Mouse (Mus musculus) MEL (cell line): ENCODE measurements around the gene Kansl2. TPM values are rescaled to one million over a fixed set of nuclear protein-coding genes. Genes with fewer than 3 reads are reported as not detected.

Experiments used
- DNase-seq: peaks from one replicate; pipeline ENCODE4 v3.0.0; 2011; ENCODE audit warnings: low read depth, low spot score
- H3K27ac ChIP-seq: 2 replicates; pipeline ENCODE4 v1.5.1; 2012; ENCODE audit warnings: low read depth, mild to moderate bottlenecking, control low read depth, low read length, moderate library complexity; ENCODE audit not compliant: control insufficient read depth
- H3K27me3 ChIP-seq, 2 experiments: fragments of 150-350 bp in 1 of 2; sonication (generic) in 1 of 2; 2 replicates each; pipeline ENCODE4 v1.6.1; 2012; ENCODE audit warnings: low read length in 2 of 2, mild to moderate bottlenecking in 2 of 2, improper control_type of control experiment in 1 of 2, moderate library complexity in 1 of 2; ENCODE audit not compliant: insufficient read depth in 2 of 2, control insufficient read depth in 1 of 2
- H3K36me3 ChIP-seq, 2 experiments: 2 replicates each; pipeline ENCODE4 v1.6.1; 2012 to 2014; ENCODE audit warnings: low read length in 2 of 2, improper control_type of control experiment in 1 of 2, inconsistent platforms in 1 of 2, mild to moderate bottlenecking in 1 of 2; ENCODE audit not compliant: insufficient read depth in 2 of 2, control insufficient read depth in 1 of 2
- H3K4me1 ChIP-seq, 2 experiments: fragments of 150-350 bp in 1 of 2; sonication (generic) in 1 of 2; 2 replicates each; pipeline ENCODE4 v1.6.1; 2012; ENCODE audit warnings: low read length in 2 of 2, improper control_type of control experiment in 1 of 2, mild to moderate bottlenecking in 1 of 2; ENCODE audit not compliant: insufficient read depth in 2 of 2, control insufficient read depth in 1 of 2
- H3K4me3 ChIP-seq, 2 experiments: fragments of 150-350 bp in 1 of 2; sonication (generic) in 1 of 2; 2 replicates each; pipeline ENCODE4 v1.5.1; 2012; ENCODE audit warnings: low read depth in 2 of 2, low read length in 2 of 2, mild to moderate bottlenecking in 2 of 2, moderate library complexity in 2 of 2, control low read depth in 1 of 2, improper control_type of control experiment in 1 of 2; ENCODE audit not compliant: control insufficient read depth in 1 of 2, insufficient read depth in 1 of 2
- H3K79me2 ChIP-seq: 2 replicates; pipeline ENCODE4 v1.6.1; 2012; ENCODE audit warnings: mild to moderate bottlenecking, low read length, moderate library complexity; ENCODE audit not compliant: control insufficient read depth, poor library complexity, insufficient read depth
- H3K9ac ChIP-seq: 2 replicates; pipeline ENCODE4 v1.6.1; 2012; ENCODE audit warnings: low read depth, mild to moderate bottlenecking, control low read depth, low read length, moderate library complexity; ENCODE audit not compliant: control insufficient read depth, poor library complexity, severe bottlenecking
- H3K9me3 ChIP-seq: fragments of 150-350 bp; sonication (generic); replicated peaks from 2 replicates; pipeline ENCODE4 v1.6.1; 2012; ENCODE audit warnings: mild to moderate bottlenecking, low read length, improper control_type of control experiment, moderate library complexity; ENCODE audit not compliant: insufficient read depth
- CHD1 ChIP-seq: IDR thresholded peaks from 2 replicates; pipeline ENCODE4 v1.6.1; 2012; ENCODE audit warnings: low read depth, mild to moderate bottlenecking, inconsistent platforms, low read length, improper control_type of control experiment
- CTCF ChIP-seq, 3 experiments: IDR thresholded peaks in 2 of 3; conservative IDR thresholded peaks in 1 of 3; 2 replicates each; pipeline ENCODE4 v1.5.1; 2011 to 2012; ENCODE audit warnings: low read length in 3 of 3, low read depth in 2 of 3, mild to moderate bottlenecking in 2 of 3, improper control_type of control experiment in 1 of 3, inconsistent platforms in 1 of 3, mixed read lengths in 1 of 3, moderate library complexity in 1 of 3; ENCODE audit not compliant: control insufficient read depth in 1 of 3, insufficient read depth in 1 of 3, poor library complexity in 1 of 3, severe bottlenecking in 1 of 3
- E2F4 ChIP-seq: IDR thresholded peaks from 2 replicates; pipeline ENCODE4 v1.6.1; 2011; ENCODE audit warnings: low read depth, low read length, improper control_type of control experiment, borderline replicate concordance
- ELF1 ChIP-seq: IDR thresholded peaks from 2 replicates; pipeline ENCODE4 v1.6.1; 2014; ENCODE audit warnings: low read depth, mild to moderate bottlenecking, inconsistent platforms, low read length, improper control_type of control experiment, moderate library complexity
- EP300 ChIP-seq, 2 experiments: IDR thresholded peaks; 2 replicates each; pipeline ENCODE4 v1.6.1; 2011; ENCODE audit warnings: improper control_type of control experiment in 2 of 2, low read length in 2 of 2, low read depth in 1 of 2, mild to moderate bottlenecking in 1 of 2
- GABPA ChIP-seq: IDR thresholded peaks from 2 replicates; pipeline ENCODE4 v1.6.1; 2012; ENCODE audit warnings: low read depth, mild to moderate bottlenecking, inconsistent platforms, low read length, improper control_type of control experiment, moderate library complexity
- KAT2A ChIP-seq: conservative IDR thresholded peaks from 2 replicates; pipeline ENCODE4 v1.6.1; 2012; ENCODE audit warnings: low read depth, low read length, improper control_type of control experiment, inconsistent platforms
- MAX ChIP-seq: IDR thresholded peaks from 2 replicates; pipeline ENCODE4 v1.6.1; 2011; ENCODE audit warnings: low read length, improper control_type of control experiment
- MYC ChIP-seq: IDR thresholded peaks from 2 replicates; pipeline ENCODE4 v1.6.1; 2011; ENCODE audit warnings: low read depth, mild to moderate bottlenecking, low read length, improper control_type of control experiment, moderate library complexity
- NELFE ChIP-seq: IDR thresholded peaks from 2 replicates; pipeline ENCODE4 v1.6.1; 2011; ENCODE audit warnings: low read depth, low read length, improper control_type of control experiment
- POLR2AphosphoS2 ChIP-seq: IDR thresholded peaks from 2 replicates; pipeline ENCODE4 v1.6.1; 2011; ENCODE audit warnings: low read length, improper control_type of control experiment
- POLR2AphosphoS5 ChIP-seq: IDR thresholded peaks from 2 replicates; pipeline ENCODE4 v1.6.1; 2012; ENCODE audit warnings: low read depth, borderline replicate concordance, mild to moderate bottlenecking, inconsistent platforms, low read length, moderate library complexity, mixed read lengths
- RCOR1 ChIP-seq: IDR thresholded peaks from 2 replicates; pipeline ENCODE4 v1.6.1; 2012; ENCODE audit warnings: low read depth, mild to moderate bottlenecking, inconsistent platforms, low read length, improper control_type of control experiment
- SMC3 ChIP-seq: IDR thresholded peaks from 2 replicates; pipeline ENCODE4 v1.6.1; 2011; ENCODE audit warnings: low read depth, low read length, improper control_type of control experiment
- TAL1 ChIP-seq: IDR thresholded peaks from 2 replicates; pipeline ENCODE4 v1.6.1; 2012; ENCODE audit warnings: mild to moderate bottlenecking, inconsistent platforms, low read length, moderate library complexity, mixed read lengths
- TBP ChIP-seq: IDR thresholded peaks from 2 replicates; pipeline ENCODE4 v1.8.0; 2011; ENCODE audit warnings: low read depth, low read length, improper control_type of control experiment
- ZC3H11A ChIP-seq: IDR thresholded peaks from 2 replicates; pipeline ENCODE4 v1.6.1; 2012; ENCODE audit warnings: low read depth, mild to moderate bottlenecking, inconsistent platforms, low read length, improper control_type of control experiment
- ZKSCAN1 ChIP-seq: IDR thresholded peaks from 2 replicates; pipeline ENCODE4 v1.6.1; 2012; ENCODE audit warnings: low read depth, mild to moderate bottlenecking, inconsistent platforms, low read length, improper control_type of control experiment, moderate library complexity
- polyA plus RNA-seq, 2 experiments: library from polyadenylated mRNA; stranded (reverse) in 1 of 2; unstranded in 1 of 2; fragments of >175 nt in 1 of 2; fragments of >200 nt in 1 of 2; gene quantifications; 2 replicates each; pipeline versions ENCODE4 v1.2.1 to v1.2.4; 2012; ENCODE audit warnings: low replicate concordance in 2 of 2, low read depth in 1 of 2; ENCODE audit not compliant: insufficient read length in 2 of 2, insufficient read depth in 1 of 2, missing spikeins in 1 of 2
- total RNA-seq: library from RNA; depleted of rRNA; stranded (reverse); fragments of 300-350 nt; gene quantifications from 2 replicates; pipeline ENCODE4 v1.2.3, GENCODE M21; 2012

The Kansl2 gene
- total and polyA plus RNA-seq, 3 experiments = 157 to 170 TPM; not detected in 1

DNA sequence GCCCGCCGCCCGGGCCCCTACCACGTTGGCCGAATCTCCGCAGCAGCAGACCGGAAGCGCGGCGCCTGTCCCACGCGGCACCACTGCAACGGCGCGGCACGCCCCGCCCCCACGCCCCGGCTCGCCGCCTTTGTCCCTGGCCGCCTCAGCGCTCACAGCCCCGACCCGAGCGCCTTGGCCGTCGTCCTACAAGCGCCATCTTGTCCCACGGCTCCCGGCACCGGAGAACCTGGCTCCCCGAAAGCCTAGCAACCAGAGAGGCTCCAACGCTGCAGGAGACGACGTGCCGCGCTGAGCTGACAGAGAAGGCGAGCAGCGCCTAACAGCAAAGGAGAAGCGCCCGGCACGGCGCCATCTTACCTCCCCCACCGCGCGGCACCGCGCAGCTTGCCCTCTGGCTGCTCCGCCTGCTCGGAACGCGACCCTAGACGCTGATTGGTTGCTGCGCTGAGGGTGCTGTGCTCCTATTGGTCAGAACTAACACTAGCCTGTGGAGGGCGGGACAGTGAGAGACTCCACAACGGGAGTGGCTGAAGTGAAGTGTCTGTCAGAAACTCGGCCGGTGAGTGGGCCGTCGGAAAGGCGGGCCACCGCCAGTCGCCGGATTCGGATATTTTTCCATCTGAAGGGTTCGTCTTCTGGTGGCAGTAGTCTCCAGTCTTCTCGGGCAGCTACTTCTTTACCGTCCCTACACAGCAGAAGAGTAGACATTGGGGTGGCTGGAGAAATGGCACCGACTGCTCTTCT is at the start of gene Kansl2 (continued):
- TF ChIP-seq ELF1 = peak; percentile 70
- TF ChIP-seq TAL1 = no peak
- no peak for TF ChIP-seq ZC3H11A
- no peak for TF ChIP-seq CTCF (IDR thresholded peaks at IDR 0.05 in 2 of 3, conservative IDR thresholded peaks at IDR 0.05 in 1 of 3; ENCODE audit: control insufficient read depth in 1 of 3, insufficient read depth in 1 of 3, low read depth in 2 of 3, low read length in 3 of 3, poor library complexity in 1 of 3, severe bottlenecking in 1 of 3)
- TF ChIP-seq RCOR1 = peak; percentile 32; the same call in 1 of the 2 replicates

DNA sequence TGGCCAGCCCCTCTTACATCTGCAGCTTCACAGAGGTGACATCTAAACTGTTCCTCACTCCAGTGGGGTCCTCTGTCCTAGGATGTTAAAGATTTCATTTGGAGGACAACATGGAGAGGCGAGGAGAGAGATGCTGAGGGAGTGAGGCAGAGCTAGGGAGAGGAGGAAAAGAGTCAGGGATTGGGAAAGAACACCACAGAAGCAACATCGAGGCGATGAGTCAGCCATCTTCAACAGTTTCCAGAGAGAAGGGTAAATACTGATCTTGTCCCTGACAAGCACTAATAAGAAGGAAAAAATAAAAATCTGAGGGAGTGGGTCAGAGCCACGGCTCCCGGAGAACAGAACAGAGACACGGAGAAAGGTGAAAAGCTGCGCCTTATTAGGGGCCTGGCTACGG is 48.9 kb upstream of the Kansl2 start:
- TF ChIP-seq POLR2AphosphoS2 (no peak), ZKSCAN1 (no peak)
- TF ChIP-seq, all 39 proteins: peak for 0
- H3K27ac ChIP-seq = no peak overlapping the region
- H3K4me1 ChIP-seq = peaks cover 14 to 24% of the 10 kb centered on the region in 2 experiments
- no peak overlapping the region for H3K9ac ChIP-seq
- peaks cover 0 to 18% of the 10 kb centered on the region in 2 experiments; a peak in 2 of 4 replicates for H3K36me3 ChIP-seq
- H3K4me3 ChIP-seq = no peak overlapping the region
- H3K27me3 ChIP-seq = no peaks in the 10 kb centered on the region
- no peak for DNase-seq
- no peaks in the 10 kb centered on the region for H3K9me3 ChIP-seq
- no peaks in the 10 kb centered on the region for H3K79me2 ChIP-seq

DNA sequence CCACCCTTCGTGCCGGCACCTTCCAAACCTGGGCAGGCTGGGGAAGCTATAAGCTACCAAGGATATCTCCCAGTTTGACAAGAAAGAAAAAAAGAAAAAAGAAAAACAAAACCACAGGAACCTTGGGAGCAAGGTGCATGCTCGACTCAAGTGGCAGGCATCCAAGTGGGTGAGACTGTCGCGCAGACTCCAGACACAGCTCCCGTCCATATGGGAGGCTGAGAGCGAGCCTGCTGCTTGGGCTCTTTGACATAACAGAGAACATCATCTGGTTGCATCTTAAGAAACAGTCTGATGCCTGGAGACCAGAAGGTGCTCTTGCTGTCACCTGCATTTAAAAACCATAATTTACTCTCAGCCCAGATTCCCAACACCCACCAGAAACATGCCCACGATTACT is 48.3 kb upstream of the Kansl2 start:
- TF ChIP-seq ZKSCAN1 (no peak), TBP (no peak), MYC (no peak), CHD1 (no peak), EP300 (IDR thresholded peaks at IDR 0.05; ENCODE audit: low read depth in 1 of 2, low read length in 2 of 2) (no peak), E2F4 (no peak), MAX (no peak), SMC3 (no peak), KAT2A (no peak), POLR2AphosphoS5 (no peak), GABPA (no peak), ZC3H11A (no peak), NELFE (no peak)
- TF ChIP-seq, all 39 proteins: peak for 0
- Histone ChIP-seq H3K9ac (no peak overlapping the region), H3K27ac (no peak overlapping the region), H3K79me2 (no peaks in the 10 kb centered on the region), H3K4me1 (peaks cover 10 to 18% of the 10 kb centered on the region in 2 experiments), H3K4me3 (no peak overlapping the region), H3K27me3 (no peaks in the 10 kb centered on the region), H3K9me3 (no peaks in the 10 kb centered on the region), H3K36me3 (peaks cover 0 to 12% of the 10 kb centered on the region in 2 experiments; a peak in 2 of 4 replicates)
- DNase-seq = no peak
